In genomic region chr17:11680456-11680855, GRCm38 (mm10) we compare ENCODE assay signal across 24 mouse cellular contexts.
A peak's percentile ranks its signal among the peaks of the same experiment; 100 is the strongest.
DNase-seq lines count a peak whose midpoint lies in the region; ATAC-seq and TF ChIP-seq lines count a peak whose summit lies in the region.
"Had no signal": no experiment of that assay in that cellular context is flagged by ENCODE, and none has a peak within 500 bp of the region (broad histone marks: within the 10 kb centered on the region; RNA-seq: fewer than 3 reads in every experiment).

No protein-coding gene starts in this region.

- no peak overlapping the region for H3K4me3 ChIP-seq in layer of hippocampus, adult 2 months
- no peak overlapping the region for H3K4me3 ChIP-seq in intestine, embryonic 16.5 days (ENCODE audit: low read length)
- H3K4me3 ChIP-seq: embryonic facial prominence, embryonic 15.5 days; erythroblast, embryonic 14.5 days; forebrain, embryonic 10.5 days; heart, embryonic 15.5 days had no signal

- no peaks in the 10 kb centered on the region for H3K36me3 ChIP-seq in intestine, embryonic 16.5 days (ENCODE audit: control insufficient read depth, insufficient read depth, low read length)
- H3K36me3 ChIP-seq: embryonic facial prominence, embryonic 15.5 days; forebrain, embryonic 10.5 days; G1E; heart, embryonic 15.5 days had no signal

- no peak for TF ChIP-seq CTCF in layer of hippocampus, adult 2 months (conservative IDR thresholded peaks at IDR 0.05)

- H3K27me3 ChIP-seq in intestine, embryonic 16.5 days (replicated peaks; ENCODE audit: control insufficient read depth, insufficient read depth, low read length): no peaks in the 10 kb centered on the region
- H3K27me3 ChIP-seq: embryonic facial prominence, embryonic 15.5 days had no signal

- 78% methylated on average over 9 of the region's 9 CpGs for WGBS in intestine, embryonic 16.5 days

- H3K9ac ChIP-seq in intestine, embryonic 16.5 days (ENCODE audit: low read depth, low read length): no peak overlapping the region
- H3K9ac ChIP-seq: embryonic facial prominence, embryonic 15.5 days; heart, embryonic 15.5 days; hindbrain, embryonic 14.5 days had no signal

- H3K27ac ChIP-seq in layer of hippocampus, adult 2 months: peak overlapping the region; percentile 65; the same call in 1 of the 2 replicates
- H3K27ac ChIP-seq in intestine, embryonic 16.5 days (ENCODE audit: low read length): no peak overlapping the region
- H3K27ac ChIP-seq: embryonic facial prominence, embryonic 15.5 days; forebrain, embryonic 10.5 days; heart, embryonic 15.5 days; hindbrain, embryonic 14.5 days had no signal

- no peaks in the 10 kb centered on the region for H3K9me3 ChIP-seq in intestine, embryonic 16.5 days (ENCODE audit: control insufficient read depth, low read length)
- H3K9me3 ChIP-seq: embryonic facial prominence, embryonic 15.5 days; forebrain, embryonic 10.5 days; G1E; heart, embryonic 15.5 days had no signal

- DNase-seq in layer of hippocampus, adult 2 months (ENCODE audit: low spot score in 2 of 2): no peak
- no peak for DNase-seq in layer of hippocampus, postnatal 10 days (ENCODE audit: low spot score in 2 of 2)
- DNase-seq in kidney, adult 8-10 months: peak; percentile 46 to 53
- DNase-seq in kidney, postnatal 14 days: peak; percentile 36
- no peak for DNase-seq in spleen, postnatal 36 days (ENCODE audit: low spot score in 2 of 2)
- no peak for DNase-seq in heart, adult 8-10 months (ENCODE audit: low spot score)
- DNase-seq: adrenal gland, postnatal 10 days; B cell, adult 2 months; cerebellum, adult 11 months; cerebellum, adult 8-10 months; cerebellum, postnatal 14 days; gastrocnemius, postnatal 36 days; heart, adult 11 months; heart, postnatal 14 days had no signal

- H3K4me2 ChIP-seq in intestine, embryonic 16.5 days (ENCODE audit: low read depth, low read length): no peak overlapping the region
- H3K4me2 ChIP-seq: embryonic facial prominence, embryonic 15.5 days; heart, embryonic 11.5 days; heart, embryonic 15.5 days; hindbrain, embryonic 14.5 days had no signal

- H3K4me1 ChIP-seq in intestine, embryonic 16.5 days (ENCODE audit: control insufficient read depth, insufficient read depth, low read length): no peaks in the 10 kb centered on the region
- H3K4me1 ChIP-seq: embryonic facial prominence, embryonic 15.5 days; heart, embryonic 15.5 days had no signal

- ATAC-seq in intestine, embryonic 16.5 days: no peak
- ATAC-seq: CD4-positive, CD25-positive, alpha-beta regulatory T cell, adult 4 months; forebrain, embryonic 14.5 days had no signal

Comparison
In these comparisons a context has a peak if more than half of its experiments do, and no peak if none do; other contexts are left out.
1. DNase-seq: peak in kidney, adult 8-10 months (2 of 2) and kidney, postnatal 14 days (single experiment); none in layer of hippocampus, adult 2 months (0 of 2), layer of hippocampus, postnatal 10 days (0 of 2), spleen, postnatal 36 days (0 of 2) and heart, adult 8-10 months (single experiment).